Mouse (Mus musculus): Measurements from ENCODE around the gene Glt28d2.
A peak's percentile ranks its signal among the peaks of the same experiment; 100 is the strongest.
"Not testable (repeated sequence)": the region's sequence is repeated elsewhere in the genome, so short reads cannot be mapped to it uniquely, and the experiment has no call there.

The Glt28d2 gene

GRCm38 (mm10) chr3:85887239-85887827, at the start of gene Glt28d2, which contains the start of gene Gm37240:
Gene Glt28d2, minus strand, starts transcription at chr3:85887516.
Gene Gm37240, minus strand, starts transcription at chr3:85887518.
- peak; percentile 23 for DNase-seq

GRCm38 (mm10) chr3:85933586-85933985, 46.3 kb upstream of the Glt28d2 start:
- DNase-seq, result no peak

DNA sequence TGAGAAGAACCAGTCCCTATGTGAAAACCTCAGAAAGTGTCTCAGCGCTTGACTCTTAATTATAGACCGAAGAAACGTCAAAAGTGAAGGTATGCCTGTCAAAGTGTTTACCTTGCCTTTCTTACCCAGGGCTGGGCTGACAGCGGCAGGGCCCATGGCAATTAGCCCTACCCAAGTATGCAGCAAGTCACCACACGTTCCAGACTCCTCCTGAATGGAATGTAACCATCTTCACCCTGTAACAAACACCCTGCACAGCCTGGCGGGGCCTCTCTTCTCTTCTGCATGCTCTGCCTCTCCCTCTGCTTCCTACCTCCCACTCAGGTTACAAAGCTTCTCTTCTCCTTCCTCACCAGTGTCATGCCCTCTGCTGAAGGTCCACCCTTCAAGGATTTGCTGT, 44.5 kb upstream of the Glt28d2 start:
- no peak for DNase-seq

- no peak for DNase-seq
Observed at GRCm38 (mm10) chr3:85930671-85931255, 43.4 kb upstream of the Glt28d2 start.

GRCm38 (mm10) chr3:85929711-85930110, 42.4 kb upstream of the Glt28d2 start:
- no peak for DNase-seq

DNA sequence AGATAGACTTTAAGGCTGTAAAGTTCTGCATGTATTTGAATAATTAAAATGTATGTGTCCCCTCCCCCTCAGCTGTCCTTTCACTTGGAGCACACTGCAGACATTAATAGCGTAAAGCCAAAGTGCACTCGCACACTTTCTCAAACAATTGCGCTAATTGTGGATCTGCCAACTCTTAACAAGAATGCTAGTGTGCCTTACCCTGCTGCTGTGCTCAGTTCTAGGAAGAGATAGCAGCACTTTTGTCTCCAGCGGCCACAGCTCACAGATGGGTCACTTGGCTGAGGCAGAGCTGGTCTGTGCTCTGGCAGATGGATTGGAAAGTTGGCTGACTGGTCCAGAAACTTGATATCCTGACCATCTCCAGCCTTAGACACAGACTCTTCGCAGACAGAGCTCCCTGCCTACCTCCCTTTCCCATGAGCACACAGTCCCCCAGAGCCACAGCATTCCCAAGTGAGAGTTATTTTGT, 40.9 kb upstream of the Glt28d2 start:
- DNase-seq, result no peak

- DNase-seq, result no peak
Observed at GRCm38 (mm10) chr3:85927296-85927695, 40.0 kb upstream of the Glt28d2 start.

- DNase-seq, result peak; percentile 81
Observed at GRCm38 (mm10) chr3:85923954-85924945, 36.9 kb upstream of the Glt28d2 start.

GRCm38 (mm10) chr3:85923343-85923742, 36.0 kb upstream of the Glt28d2 start:
- DNase-seq, result no peak

DNA sequence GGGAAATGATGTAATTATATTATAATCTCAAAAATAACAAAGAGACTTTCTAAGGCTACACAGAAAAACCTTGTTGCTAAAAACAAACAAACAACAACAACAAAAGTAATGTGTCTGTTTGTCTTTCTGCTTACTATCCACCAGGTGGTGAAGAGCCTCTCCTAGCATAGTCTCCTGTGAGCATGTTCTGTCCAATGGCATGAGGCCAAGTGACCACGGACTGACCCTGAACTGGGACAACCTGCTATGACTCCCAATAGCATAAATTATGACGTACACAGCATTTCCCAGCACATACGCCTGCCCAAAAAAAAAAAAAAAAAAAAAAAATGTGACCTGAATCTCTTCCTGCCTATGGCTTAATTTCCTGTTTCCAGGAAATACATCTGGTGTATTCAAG, 35.0 kb upstream of the Glt28d2 start:
- no peak for DNase-seq

- DNase-seq, result not testable (repeated sequence)
Observed at GRCm38 (mm10) chr3:85920671-85921070, 33.4 kb upstream of the Glt28d2 start.

DNA sequence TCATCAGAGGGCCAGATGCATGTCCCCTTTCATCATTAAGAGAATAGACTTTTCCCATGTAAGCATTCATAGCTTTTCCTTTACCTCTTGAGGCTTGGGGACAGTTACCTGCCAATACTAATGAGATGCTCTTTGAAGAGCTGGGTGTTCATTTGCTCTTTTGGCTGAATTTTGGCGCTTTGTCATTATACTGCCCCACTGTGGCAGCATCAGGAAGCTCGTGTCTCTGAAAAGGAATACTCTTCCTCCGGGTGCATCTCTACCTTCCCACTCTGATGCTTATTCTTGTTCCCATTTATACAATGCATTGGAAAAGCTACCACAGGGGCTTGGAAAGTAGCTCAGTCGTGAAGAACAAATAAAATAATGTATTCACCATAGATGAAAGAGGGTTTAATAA, 30.3 kb upstream of the Glt28d2 start:
- peak; percentile 33 for DNase-seq

GRCm38 (mm10) chr3:85914806-85915205, 27.5 kb upstream of the Glt28d2 start:
- DNase-seq, result no peak

GRCm38 (mm10) chr3:85907136-85907535, 19.8 kb upstream of the Glt28d2 start:
- no peak for DNase-seq

GRCm38 (mm10) chr3:85904371-85904770, 17.1 kb upstream of the Glt28d2 start:
- DNase-seq, result no peak

GRCm38 (mm10) chr3:85895020-85895419, 7.7 kb upstream of the Glt28d2 start:
- DNase-seq, result no peak

DNA sequence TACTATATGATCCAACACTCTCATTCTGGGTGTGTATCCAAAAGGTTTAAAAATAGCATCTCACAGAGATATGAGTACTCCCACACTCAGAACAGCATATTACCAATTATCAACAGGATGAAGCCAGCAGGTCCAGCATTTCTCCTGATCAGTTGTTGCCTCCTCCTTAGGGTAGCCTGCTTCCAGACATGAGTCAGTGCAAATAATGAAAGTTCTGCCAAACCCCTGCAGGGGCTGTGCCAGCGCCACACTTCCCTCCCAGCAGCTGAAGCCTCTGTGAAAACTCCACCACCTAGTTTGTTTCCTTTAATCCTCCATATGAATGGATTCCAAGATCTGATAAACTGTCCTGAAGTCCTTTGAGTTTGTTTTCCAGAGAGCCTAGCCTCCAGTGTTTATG, 4.3 kb upstream of the Glt28d2 start:
- DNase-seq, result no peak

DNA sequence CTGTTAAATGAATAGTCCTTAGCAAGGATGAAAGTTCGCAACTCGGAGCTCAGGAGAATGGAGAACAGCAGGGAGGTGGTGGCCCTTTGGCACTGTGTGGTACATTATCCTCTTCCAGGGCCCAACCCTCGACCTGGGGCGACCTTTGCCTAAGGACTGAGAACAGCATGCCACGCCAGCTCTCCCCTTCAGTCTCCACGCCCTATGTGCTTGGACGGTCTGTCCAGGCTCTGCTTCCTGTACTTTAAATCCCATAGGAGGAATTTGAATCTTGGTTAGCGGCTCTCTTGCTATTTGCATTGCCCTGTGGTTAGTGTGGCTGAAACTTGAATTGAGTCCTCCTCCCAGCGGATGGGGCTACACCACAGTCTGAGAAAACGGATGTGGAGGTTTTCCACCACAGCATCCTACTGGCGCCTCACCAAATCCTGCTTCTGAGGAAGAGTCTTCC, 930 bp upstream of the Glt28d2 start:
- DNase-seq, result no peak

- DNase-seq, result no peak
Observed at GRCm38 (mm10) chr3:85886636-85887238, 579 bp downstream of the Glt28d2 start.

GRCm38 (mm10) chr3:85885906-85886305, 1.4 kb downstream of the Glt28d2 start:
- no peak for DNase-seq

- no peak for DNase-seq
Observed at GRCm38 (mm10) chr3:85880687-85881086, 6.6 kb downstream of the Glt28d2 start.

DNA sequence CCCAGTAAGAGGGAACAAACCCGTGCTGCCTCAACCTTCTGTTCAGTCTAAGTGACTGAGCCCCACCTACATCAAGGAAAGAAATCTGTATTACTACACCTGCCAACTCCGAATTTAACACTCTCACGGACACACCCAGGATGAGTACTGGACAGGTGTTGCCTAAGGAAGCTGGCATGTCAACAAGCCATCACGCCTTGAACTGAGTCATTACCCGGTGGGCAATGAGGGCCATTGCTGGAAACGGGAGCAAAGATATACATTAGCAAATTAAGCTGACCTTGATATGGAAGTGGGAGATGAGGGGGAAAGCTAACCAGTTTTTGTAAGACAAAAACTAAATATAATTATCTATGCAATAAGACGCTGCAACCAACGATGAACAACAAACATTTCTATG, 7.2 kb downstream of the Glt28d2 start:
- no peak for DNase-seq

- no peak for DNase-seq
Observed at GRCm38 (mm10) chr3:85878911-85879310, 8.4 kb downstream of the Glt28d2 start.
